Mouse (Mus musculus): Measurements from ENCODE around the gene Clcn5.

DNA sequence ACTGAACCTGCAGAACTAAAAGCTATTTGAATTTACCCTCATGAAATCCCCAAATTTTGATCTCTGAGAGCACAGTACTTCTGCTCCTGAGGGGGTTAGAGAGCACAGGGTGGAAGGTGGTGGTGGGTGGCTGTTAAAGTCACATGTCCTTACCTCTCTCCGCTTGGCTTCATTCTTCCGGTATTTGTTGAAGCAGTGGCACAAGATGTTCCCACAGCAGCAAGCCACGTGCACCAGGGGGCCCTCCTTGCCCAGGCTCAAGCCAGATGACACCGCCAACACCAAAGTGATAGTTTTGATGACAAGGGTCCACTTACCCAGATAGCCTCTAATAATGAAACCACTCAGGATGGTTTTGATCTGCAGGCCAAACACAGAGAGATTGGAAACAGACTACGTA lies 149.0 kb downstream of the Clcn5 start:
- TF ChIP-seq CTCF (IDR thresholded peaks at IDR 0.05; ENCODE audit: extremely low read depth, insufficient read length, insufficient replicate concordance, low read depth, low read length) (no peak), POLR2A (IDR thresholded peaks at IDR 0.05; ENCODE audit: low read depth, low read length) (no peak)
